Mouse (Mus musculus) hindbrain, embryonic 16.5 days (tissue): ENCODE data around the gene Alox15. TPM values are rescaled to one million over a fixed set of nuclear protein-coding genes. Genes with fewer than 3 reads are reported as not detected.

Source experiments
- ATAC-seq: fragments of 200-750 bp; cut with Nextera tagmentation; 2 replicates; pipeline ENCODE4 v1.8.0; 2017; ENCODE audit warnings: moderate TSS enrichment, moderate library complexity
- H3K27ac ChIP-seq: fragments of 300-500 bp; sonication (generic); 2 replicates; pipeline ENCODE4 v1.5.1; 2014; ENCODE audit warnings: low read depth, mild to moderate bottlenecking, control low read depth, low read length, moderate library complexity
- H3K27me3 ChIP-seq: fragments of 300-500 bp; sonication (generic); replicated peaks from 2 replicates; pipeline ENCODE4 v1.6.1; 2014; ENCODE audit warnings: low read length; ENCODE audit not compliant: control insufficient read depth, insufficient read depth
- H3K36me3 ChIP-seq: fragments of 300-500 bp; sonication (generic); 2 replicates; pipeline ENCODE4 v1.6.1; 2014; ENCODE audit warnings: mild to moderate bottlenecking, low read length, moderate library complexity, mixed read lengths; ENCODE audit not compliant: control insufficient read depth, insufficient read depth
- H3K4me1 ChIP-seq: fragments of 300-500 bp; sonication (generic); 2 replicates; pipeline ENCODE4 v1.6.1; 2014; ENCODE audit warnings: low read depth, low read length; ENCODE audit not compliant: control insufficient read depth, insufficient read depth
- H3K4me2 ChIP-seq: fragments of 300-500 bp; sonication (generic); 2 replicates; pipeline ENCODE4 v1.6.1; 2014; ENCODE audit warnings: mild to moderate bottlenecking, low read length, control low read depth, moderate library complexity
- H3K4me3 ChIP-seq: fragments of 300-500 bp; sonication (generic); 2 replicates; pipeline ENCODE4 v1.5.1; 2014; ENCODE audit warnings: mild to moderate bottlenecking, low read length, control low read depth, moderate library complexity
- H3K9ac ChIP-seq: fragments of 300-500 bp; sonication (generic); 2 replicates; pipeline ENCODE4 v1.6.1; 2014; ENCODE audit warnings: low read depth, mild to moderate bottlenecking, control low read depth, low read length, moderate library complexity
- H3K9me3 ChIP-seq: fragments of 300-500 bp; sonication (generic); 2 replicates; pipeline ENCODE4 v1.6.1; 2014; ENCODE audit warnings: mild to moderate bottlenecking, low read length, moderate library complexity; ENCODE audit not compliant: control insufficient read depth
- WGBS: fragments of 180-500 bp; shearing (Covaris S2); extraction: QIAGEN DNeasy Blood & Tissue Kit; methylation state at CpG from one replicate; pipeline ENCODE4 v1.1.7; 2014; 5-methylcytosine and 5-hydroxymethylcytosine counted together
- polyA plus RNA-seq: library from polyadenylated mRNA; unstranded; fragments of >200 nt; fragmentation: Nextera tagmentation; extraction: Ambion mirVana; gene quantifications from 2 replicates; pipeline ENCODE4 v1.2.1, GENCODE M21; 2015

Alox15 gene
- polyA plus RNA-seq, 1 experiment from 2014 or later, result not detected

DNA sequence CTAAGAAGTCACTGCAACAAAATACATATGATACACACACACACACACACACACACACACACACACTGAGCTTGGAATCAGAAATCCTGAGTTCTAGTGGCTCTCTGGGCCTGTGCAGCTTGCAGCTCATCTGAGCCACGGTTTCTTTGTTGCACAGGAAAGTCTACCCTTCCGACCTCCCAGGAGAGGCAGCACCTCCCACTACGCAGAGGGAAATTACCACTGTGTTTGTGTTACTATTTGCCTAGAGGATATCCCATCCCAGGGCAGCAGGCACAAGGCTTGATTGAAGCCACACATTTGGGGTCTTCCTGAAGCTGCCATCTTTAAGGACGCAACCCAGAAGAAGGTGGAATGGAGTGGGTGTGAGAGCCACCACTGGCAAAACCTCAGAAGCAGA is 54.4 kb downstream of the Alox15 start:
- 67% methylated on average over 4 of the region's 4 CpGs for WGBS
- Histone ChIP-seq H3K9ac (no peak overlapping the region), H3K4me3 (no peak overlapping the region), H3K27me3 (no peaks in the 10 kb centered on the region), H3K4me2 (no peak overlapping the region), H3K36me3 (no peaks in the 10 kb centered on the region), H3K9me3 (peaks cover 2% of the 10 kb centered on the region; the same call in 1 of the 2 replicates), H3K4me1 (no peaks in the 10 kb centered on the region), H3K27ac (no peak overlapping the region)
- no peak for ATAC-seq

Other genes starting within 250 kb of the Alox15 start
- 1.2 and 1.4 TPM in 2 replicates for gene Mgl2, start 221.7 kb downstream of the Alox15 start, polyA plus RNA-seq
- 1.0 and 1.2 TPM in 2 replicates for gene Clec10a, start 195.8 kb downstream of the Alox15 start, polyA plus RNA-seq
- 8.7 and 9.7 TPM in 2 replicates for gene Slc16a11, start 139.3 kb downstream of the Alox15 start, polyA plus RNA-seq
- 11.9 and 15.2 TPM in 2 replicates for gene Slc16a13, start 131.0 kb downstream of the Alox15 start, polyA plus RNA-seq
- gene Bcl6b, start 122.2 kb downstream of the Alox15 start, polyA plus RNA-seq, result 5.1 and 6.6 TPM in 2 replicates
- 167 and 175 TPM in 2 replicates for gene 0610010K14Rik, start 114.1 kb downstream of the Alox15 start, polyA plus RNA-seq
- gene Gm21988, start 112.2 kb downstream of the Alox15 start, polyA plus RNA-seq, result 13.8 and 15.7 TPM in 2 replicates
- gene Rnasek, start 112.2 kb downstream of the Alox15 start, polyA plus RNA-seq, result 416 and 443 TPM in 2 replicates
- gene Alox12, start 96.7 kb downstream of the Alox15 start, polyA plus RNA-seq, result 1.1 and 1.3 TPM in 2 replicates
- 0.09 and 0.14 TPM in 2 replicates for gene Alox12e, start 29.4 kb downstream of the Alox15 start, polyA plus RNA-seq
- 31.7 and 37.0 TPM in 2 replicates for gene Pelp1, start 58.0 kb upstream of the Alox15 start, polyA plus RNA-seq
- gene Arrb2, start 80.6 kb upstream of the Alox15 start, polyA plus RNA-seq, result 54.9 and 55.6 TPM in 2 replicates
- 42.9 and 46.3 TPM in 2 replicates for gene Med11, start 99.9 kb upstream of the Alox15 start, polyA plus RNA-seq
- gene Zmynd15, start 107.4 kb upstream of the Alox15 start, polyA plus RNA-seq, result 0.86 and 1.3 TPM in 2 replicates
- 6.0 and 7.3 TPM in 2 replicates for gene Cxcl16, start 108.0 kb upstream of the Alox15 start, polyA plus RNA-seq
- gene Tm4sf5, start 153.2 kb upstream of the Alox15 start, polyA plus RNA-seq, result 3.8 and 5.5 TPM in 2 replicates
- 0.34 TPM in 1 of 2 replicates, not detected in the other for gene Vmo1, start 162.6 kb upstream of the Alox15 start, polyA plus RNA-seq
- 0.39 and 0.40 TPM in 2 replicates for gene Gltpd2, start 167.2 kb upstream of the Alox15 start, polyA plus RNA-seq
- 775 and 820 TPM in 2 replicates for gene Psmb6, start 173.3 kb upstream of the Alox15 start, polyA plus RNA-seq
- gene Gm40193, start 180.9 kb upstream of the Alox15 start, polyA plus RNA-seq, result not detected in 2 replicates
- 20.6 and 21.4 TPM in 2 replicates for gene Pld2, start 188.0 kb upstream of the Alox15 start, polyA plus RNA-seq
- gene Mink1, start 210.8 kb upstream of the Alox15 start, polyA plus RNA-seq, result 14.4 and 19.1 TPM in 2 replicates